Mouse (Mus musculus): Measurements from ENCODE around the gene B3galt4.

The B3galt4 gene

GRCm38 (mm10) chr17:33902491-33902890, 48.8 kb downstream of the B3galt4 start:
- DNase-seq: no peak

GRCm38 (mm10) chr17:33902079-33902478, 49.2 kb downstream of the B3galt4 start:
- DNase-seq: no peak

GRCm38 (mm10) chr17:33901653-33902052, 49.6 kb downstream of the B3galt4 start:
- DNase-seq: no peak

DNA sequence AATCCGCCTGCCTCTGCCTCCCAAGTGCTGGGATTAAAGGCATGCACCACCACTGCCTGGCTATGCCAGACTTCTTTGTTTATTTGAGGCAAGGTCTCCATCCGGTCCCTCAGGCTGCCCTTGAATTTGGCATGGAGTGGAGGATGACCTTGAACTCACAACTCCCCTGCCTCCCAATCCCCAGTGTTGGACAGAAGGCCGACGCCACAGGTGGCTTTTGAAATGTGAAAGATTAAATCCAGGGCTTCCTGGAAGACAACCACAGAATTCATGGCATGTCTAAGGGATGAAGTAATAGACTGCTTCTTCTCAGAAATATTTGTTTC, 50.3 kb downstream of the B3galt4 start:
- DNase-seq: no peak

DNA sequence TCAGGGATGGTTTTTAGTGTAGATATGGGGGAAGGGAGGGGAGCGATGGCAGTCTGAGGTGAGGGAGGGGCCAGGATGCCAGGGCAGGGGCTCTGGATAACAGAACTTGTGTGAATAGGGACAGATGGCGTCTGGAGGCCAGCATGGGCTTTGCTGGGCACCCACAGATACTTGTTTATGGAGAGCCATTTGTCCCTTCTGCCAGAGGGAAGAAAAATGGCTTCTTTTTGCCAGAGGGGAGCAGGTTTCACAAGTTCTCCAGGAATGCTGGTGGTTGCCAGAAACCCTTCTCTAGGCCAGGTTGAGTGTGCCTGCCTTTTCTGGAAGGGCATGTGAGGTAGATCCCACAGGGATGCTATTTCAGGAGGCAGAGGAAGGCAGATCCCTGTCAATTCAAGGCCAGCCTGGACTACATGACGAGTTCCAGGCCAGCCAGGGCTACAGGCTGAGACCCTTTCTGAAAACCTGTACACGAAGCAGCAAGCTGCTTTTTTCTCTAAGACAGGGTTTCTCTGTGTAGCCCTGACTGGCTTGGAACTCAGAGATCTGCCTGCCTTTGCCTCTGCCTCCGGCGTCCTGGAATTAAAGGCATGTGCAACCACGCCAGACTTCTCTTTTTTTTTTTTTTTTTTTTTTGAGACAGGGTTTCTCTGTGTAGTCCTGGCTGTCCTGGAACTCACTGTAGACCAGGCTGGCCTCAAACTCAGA, 50.9 kb downstream of the B3galt4 start:
- DNase-seq: no peak

Data from lung, postnatal 36 days (tissue).